Mouse (Mus musculus): ENCODE data around the gene Ascc1.

- TF ChIP-seq CTCF (IDR thresholded peaks at IDR 0.05; ENCODE audit: low read depth, low read length) (no peak), POLR2A (IDR thresholded peaks at IDR 0.05; ENCODE audit: borderline replicate concordance, low read depth, low read length) (no peak)
Measured at GRCm38 (mm10) chr10:59990393-59990792, 12.2 kb upstream of the Ascc1 start.

All from bone marrow macrophage, adult 2 months (primary cell).